Mouse (Mus musculus) v-Abl transformed pro-B cells (cell line): ENCODE results near the gene Prelp.

Source experiments
- in situ Hi-C, 2 experiments: fragments of 400-800 bp; cut with MboI; formaldehyde crosslinking; loops; one replicate each; pipeline ENCODE4 v1.15.1; 2025; ENCODE audit not compliant: unreplicated experiment in 2 of 2

The Prelp gene

DNA sequence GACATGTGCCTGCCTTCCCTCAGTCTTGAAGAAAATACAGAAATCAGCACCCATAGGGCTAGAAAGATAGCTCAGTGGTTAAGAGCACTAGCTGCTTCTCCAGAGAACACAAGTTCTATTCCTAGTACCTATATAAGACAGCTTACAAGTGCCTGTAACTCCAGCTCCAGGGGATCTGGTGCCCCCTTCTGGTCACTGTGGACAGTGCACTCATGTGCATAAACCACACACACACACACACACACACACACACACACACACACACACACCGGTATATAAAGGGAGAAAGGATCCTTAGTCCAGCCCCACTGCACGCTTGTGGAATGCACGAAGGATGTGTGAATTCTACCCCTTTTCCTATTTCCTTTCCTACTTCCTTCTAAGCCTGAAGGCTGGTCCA lies 15.0 kb upstream of the Prelp start:
- in situ Hi-C loops = no loop called here

DNA sequence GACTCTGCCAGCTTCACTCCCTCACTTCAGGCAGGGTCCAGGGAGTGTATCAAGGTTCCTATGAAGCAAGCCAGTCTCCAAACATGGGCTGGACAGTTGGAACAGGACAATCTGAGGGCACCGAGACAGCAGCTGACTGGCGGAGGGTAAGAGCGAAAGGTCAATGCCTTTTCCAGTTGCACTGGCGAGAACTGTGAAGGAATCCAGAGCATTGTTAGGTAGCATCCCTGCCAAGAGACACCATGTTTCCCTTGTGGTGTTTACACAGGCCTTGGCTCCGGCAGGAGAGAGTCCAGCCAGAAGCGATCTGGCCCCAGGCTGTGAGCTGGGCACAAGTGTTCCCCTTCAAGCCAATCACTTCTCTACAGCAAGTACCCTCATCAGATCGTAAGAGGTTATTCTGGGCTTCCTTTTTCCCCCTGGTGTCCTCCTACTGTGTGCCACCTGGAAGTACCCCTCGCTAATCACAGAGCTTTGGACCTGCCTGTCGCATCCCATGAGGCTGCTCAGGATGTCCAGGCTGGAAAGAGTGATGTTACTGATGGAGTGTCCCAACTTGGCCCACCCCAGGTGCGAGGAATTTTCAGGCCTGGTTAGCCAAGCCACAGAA lies 13.2 kb upstream of the Prelp start:
- in situ Hi-C loops = no loop called here

DNA sequence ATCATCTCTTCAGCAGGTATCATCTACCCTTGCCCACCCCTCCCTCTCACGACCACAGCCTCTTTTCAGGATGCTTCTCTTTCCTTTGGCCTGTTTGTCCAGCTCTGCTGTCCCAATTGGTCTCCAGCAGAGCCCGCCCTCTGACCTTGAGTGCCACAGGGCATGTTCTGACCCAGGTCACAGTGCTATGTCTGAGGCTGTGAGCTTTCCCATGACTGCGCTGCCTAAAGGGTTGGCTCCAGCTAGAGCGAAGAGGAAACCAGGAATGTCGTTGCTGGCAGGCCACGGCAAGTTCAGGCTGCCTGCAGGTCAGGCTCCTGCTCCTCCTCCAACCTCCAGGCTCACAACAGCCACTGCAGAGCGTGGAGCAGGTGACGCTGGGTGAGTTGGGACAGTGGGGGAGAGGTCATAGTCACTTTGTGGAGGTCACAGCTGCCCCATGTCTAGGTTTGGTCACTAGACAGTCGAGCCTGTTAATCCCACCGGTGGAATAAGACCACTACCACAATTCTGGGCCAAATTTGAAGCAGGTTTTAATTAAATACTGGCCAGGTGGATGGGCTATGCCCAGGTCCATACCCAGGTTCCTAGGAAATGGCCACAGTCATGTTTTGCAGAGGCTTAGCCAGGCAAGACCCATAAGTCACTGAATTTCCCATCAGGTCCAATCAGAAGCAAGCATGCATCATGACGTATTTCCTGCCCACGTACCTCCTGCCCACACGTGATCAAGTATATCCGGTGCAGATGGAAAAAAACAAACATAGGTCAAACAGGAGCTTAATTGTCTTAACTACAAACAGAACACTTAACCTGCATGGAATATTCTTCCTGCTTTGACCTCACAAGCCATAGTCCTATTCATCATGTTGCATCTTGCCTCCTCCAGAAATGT lies 12.3 kb upstream of the Prelp start:
- in situ Hi-C loops = no loop called here

DNA sequence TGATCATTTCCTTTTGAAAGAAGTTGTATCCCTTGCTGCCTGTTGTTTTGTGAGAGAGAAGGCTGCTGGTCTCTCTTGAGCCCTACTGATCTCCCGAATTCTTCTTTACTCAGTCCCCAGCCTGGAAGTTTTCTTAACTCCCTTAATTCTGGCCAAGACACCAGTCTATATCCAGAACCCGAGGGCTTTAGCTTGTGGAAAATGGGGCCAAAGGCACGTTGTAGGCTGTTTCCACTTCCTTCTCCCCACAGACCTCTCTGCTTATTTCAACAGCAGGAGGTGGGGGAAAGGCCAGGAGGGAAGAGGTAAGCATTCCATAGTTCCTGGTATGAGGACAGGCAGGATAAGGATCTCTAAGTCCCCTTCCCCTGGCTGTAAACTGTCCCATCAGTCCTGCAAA lies 8.8 kb upstream of the Prelp start:
- in situ Hi-C loops = no loop called here

DNA sequence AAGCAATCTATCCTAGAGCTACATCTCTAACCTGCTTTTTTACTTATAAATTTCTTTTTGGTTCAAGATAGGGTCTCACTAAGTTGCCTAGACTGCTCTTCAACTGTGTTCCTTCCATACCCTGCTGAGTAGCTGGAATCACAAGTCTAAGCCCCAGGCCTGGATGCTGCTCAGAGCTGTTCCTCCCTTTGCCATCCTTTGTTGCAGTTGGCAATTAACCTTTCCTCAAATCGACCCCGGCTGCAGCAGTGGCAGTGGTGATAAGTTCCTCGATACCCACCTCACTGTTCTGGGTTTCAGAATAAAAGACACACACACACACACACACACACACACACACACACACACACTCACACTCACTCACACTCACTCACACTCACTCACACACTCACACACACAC lies 4.0 kb upstream of the Prelp start:
- in situ Hi-C loops = no loop called here

DNA sequence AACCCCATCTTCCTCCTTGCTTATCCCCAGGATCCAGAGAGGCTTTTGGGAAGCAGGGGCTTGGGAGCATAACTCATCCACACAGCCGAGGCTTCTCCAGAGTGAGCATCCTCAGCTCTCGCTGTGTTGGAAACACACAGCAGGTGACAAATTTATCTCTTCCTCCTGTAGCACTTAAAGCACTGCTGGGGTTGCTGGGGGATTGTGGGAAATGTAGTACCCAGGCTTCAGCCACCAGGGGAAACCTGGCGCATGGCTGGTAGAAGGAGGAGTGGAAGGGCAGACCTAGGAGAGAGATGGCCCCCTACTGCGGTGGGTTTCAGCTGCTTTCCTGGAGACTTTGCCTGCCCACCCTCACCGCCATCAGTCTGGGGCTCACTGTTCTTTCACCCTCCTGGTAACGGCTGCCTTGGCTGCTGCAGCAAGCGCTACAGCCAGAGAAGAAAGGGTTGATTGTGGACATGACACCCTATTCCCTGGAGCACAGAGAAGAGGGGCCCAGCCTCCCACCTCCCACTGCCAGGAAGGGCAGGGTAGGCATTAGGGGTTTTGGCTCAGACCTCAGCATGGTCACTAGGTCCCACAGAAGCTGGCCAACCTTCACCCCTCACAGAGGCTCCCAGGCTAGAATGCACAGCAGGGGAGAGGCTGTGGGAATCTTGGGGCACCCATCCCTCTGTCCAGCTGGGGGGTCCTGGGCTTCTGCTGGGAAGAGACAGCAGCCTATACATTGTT lies 3.1 kb upstream of the Prelp start:
- in situ Hi-C loops = no loop called here

DNA sequence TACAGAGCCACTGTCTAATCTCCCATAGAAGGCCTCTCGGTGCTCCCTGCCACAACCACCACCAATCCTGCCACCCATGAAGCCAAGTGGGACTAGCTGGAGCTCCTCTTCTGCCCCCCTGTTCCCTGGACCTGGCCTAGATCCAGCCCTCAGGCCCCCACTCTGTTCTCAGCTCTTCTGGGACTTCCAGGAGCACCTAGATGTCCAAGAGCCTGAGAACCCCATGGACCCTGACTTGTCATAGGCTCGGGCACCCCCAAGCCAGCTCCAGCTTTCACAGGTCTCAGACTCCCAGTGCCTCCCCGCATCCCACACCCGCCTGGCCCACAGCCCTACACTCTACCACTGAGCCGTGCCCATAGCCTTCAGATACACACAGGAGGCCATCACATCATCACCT lies 1.9 kb upstream of the Prelp start:
- in situ Hi-C loops = no loop called here

DNA sequence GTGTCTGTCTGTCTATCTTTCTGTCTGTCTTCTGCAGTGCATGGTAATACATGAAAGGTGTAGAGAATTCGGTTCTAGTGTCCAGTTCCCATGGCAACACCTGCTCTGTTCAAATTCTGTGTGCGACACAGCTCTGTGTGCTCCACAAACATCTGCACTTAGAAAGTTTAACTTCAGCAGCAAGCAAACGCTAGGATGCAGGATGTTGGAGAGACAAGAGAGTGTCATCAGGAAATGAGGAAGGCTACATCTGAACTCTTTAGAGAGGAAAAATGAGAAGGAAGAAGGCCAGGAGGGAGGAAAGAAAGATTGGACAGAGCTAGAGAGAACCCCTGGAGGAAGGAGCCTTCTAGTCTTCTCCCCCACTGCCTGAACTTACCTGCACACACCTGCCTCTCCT lies 338 bp downstream of the Prelp start:
- in situ Hi-C loops = no loop called here

DNA sequence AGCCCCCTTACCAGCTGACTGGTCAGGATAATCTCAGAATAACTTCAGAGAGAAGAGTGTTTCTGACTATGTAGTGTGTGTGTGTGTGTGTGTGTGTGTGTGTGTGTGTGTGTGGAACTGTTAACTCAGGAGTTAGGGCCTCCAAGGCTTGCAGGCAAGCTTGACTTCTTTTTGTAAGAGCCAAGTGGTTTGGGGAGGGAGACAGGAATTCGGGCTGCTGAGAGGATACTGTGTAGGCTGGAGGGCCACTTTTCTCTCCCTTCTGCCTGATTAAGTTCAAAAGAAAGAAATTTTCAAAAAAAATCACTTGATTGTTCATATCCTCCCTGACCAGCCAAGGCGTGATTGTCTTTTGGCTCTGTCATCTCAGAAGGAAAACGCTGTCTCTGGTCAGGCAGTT lies 813 bp downstream of the Prelp start:
- in situ Hi-C loops = no loop called here

DNA sequence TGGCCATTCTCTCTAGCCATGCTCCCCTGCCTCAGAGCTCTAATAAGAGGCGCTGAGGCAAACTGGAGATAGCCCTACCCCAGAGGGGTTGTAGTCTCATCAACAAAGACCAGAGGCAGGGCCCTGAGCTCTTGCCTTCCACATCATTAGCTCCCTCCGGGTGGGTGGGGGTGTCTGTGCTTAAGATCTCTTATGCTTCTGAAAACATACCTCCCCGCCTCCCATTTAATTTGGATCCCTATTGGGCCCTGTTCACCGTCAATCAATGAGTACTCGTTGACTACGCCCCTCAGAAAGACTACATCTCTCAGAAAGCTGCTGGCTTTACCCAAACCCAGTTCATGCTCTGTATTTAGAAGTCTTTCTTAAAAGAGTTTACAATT lies 3.1 kb downstream of the Prelp start:
- in situ Hi-C loops = no loop called here

DNA sequence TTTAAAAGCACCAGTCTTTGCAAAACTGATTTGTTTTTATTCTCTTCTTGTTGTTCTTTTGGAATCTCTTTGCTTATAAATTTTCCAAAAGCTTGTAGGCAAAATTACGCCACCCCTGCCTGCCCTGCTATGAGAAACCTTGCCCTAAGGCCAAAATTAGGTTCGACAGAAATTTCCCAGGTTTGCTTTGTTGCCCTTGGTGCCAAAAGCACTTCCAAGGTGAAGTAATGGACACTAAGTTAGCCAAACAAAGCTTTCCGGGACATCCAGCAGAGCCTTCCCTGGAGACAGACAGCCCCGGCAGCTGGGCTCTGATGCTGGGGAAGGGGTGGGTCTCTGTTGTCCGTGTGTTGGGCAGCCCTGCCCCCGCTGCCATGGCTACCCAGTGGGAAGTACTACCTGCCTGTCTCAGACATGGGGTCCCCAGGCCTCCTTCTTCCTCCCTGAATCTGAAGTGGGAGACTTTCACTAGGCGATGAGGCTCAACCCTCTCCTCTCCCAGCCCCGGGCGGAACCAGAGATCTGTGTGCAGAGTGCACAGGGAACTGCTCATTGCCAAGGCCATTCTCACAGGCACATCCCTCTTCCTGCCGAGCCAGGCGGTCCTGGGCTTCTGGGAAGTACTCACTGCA lies 3.6 kb downstream of the Prelp start:
- in situ Hi-C loops = no loop called here

DNA sequence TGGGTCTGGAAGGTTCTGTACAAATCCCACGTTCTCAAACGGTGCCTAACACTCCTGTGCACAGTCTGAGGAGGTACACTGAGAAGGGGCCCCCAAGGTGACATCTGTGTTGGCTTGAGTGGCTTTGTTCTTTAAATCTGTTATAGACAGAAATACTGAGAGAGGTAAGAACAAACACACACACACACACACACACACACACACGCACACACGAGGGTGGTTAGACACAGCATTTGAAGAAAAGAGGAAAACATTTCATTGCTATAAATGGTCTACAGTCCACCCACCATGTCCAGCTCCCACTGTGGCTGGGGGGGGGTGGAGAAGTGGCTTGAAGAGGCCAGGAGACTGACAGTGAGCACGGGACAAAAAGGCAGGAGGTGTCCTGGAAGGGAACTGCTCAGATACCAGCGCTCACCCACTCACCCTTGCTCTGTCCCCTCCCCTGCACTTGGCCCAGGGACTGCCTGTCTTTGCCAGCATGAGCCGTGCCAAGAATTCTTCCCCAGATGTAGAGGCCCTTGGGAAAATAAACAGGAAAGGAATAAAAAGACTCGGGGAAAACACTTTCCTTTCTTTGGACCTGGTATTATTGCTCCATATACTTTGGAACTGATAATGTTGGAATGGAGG lies 5.4 kb downstream of the Prelp start:
- in situ Hi-C loops = no loop called here

DNA sequence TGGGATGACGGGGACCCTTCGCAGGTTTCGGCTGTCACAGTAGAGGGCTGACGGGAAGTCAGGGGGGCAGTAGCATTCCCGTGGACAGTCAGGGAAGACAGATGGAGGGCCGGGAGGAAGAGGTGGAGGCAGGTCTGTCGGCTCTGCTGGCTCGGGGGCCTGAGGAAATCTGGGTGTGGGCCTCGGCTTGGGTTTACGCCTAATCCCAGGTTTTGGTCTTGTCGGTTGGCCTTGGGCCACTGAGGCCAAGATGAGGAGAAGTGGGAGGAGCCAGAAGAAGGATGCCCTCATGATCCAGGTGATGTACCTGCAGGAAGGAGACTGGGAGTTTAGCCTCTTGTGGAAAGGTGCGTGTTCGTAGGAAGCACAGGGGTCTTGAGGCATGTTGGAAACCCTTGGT lies 6.1 kb downstream of the Prelp start:
- in situ Hi-C loops = no loop called here

DNA sequence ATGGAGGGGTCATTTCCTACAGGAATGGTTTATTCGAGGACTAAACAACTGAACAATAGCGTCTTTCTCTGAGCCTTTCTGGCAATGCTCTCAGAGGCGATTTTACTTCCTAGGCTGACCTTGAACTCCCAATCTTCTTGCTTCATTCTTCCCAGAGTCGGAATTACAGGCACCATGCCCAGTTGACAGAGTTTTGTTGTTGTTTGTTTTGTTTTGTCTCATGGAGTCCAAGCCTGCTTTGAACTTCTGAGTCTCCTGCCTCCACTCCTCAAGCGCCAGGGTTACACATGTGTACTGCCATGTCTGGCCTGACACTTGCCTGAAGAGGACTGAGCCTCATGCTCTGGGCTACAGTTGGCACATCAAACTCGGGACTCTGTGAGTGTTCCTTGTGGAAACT lies 8.2 kb downstream of the Prelp start:
- in situ Hi-C loops = loop anchor here (5.0 kb wide), 2 partner anchors 134 to 209 kb away; no protein-coding TSS in a partner anchor

DNA sequence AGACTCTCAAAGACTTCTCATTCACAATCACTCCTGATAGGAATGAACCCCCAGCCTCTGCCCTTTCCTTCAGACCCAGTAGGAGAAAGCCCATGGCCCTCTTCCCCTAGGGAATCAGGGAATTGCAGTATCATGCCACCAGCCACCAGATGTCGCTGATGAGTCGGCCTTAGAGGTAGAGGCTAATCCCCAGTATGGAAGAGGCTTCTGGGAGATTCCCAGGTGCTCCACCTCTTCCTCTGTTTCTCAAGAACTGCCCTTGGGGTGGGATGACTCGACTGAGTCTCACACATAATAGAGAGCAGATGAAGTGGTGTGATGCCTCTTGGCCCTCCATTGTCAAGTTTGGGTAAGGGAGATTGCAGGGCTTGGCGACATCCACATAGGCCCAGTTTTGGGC lies 9.8 kb downstream of the Prelp start:
- in situ Hi-C loops = loop anchor here (5.0 kb wide), 2 partner anchors 136 to 211 kb away; no protein-coding TSS in a partner anchor

DNA sequence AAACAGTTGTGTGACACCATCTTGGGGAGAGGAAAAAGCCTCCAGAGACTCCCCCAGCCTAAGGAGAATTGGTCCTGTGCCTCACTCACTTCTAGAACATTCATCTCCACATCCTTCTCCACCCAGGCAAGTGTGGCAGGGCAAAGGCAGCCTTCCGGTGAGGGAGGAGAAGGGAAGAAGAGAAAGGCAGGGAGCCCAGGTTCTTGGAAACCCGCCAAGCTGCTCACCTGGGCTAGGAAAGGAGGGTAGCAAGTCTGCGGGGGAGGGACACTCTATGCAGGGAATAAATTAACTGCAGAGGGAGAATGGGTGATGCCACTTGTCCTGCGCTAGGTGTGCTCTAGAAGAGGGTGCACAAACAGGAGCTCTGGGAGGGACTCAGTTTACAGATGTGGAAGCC lies 10.2 kb downstream of the Prelp start:
- in situ Hi-C loops = loop anchor here (5.0 kb wide), 2 partner anchors 136 to 211 kb away; no protein-coding TSS in a partner anchor

DNA sequence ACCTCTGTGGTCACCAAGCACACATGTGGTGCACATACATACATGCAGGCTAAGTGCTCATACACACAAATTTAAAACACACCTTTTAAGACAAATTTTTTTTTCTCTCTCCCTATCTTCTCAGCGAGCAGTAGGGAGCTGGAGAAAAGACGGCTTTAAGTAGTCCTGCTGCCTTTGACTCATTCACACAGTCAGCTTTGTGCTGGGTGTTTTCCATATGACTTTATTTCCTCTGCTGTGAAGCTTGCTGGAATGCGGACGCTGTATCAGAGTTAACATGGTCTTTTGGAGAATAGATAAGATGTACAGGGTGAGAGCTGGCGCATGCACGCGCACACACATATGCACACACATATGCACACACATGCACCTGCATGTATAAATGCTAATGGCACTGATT lies 11.1 kb downstream of the Prelp start:
- in situ Hi-C loops = loop anchor here (5.0 kb wide), 2 partner anchors 137 to 212 kb away; no protein-coding TSS in a partner anchor

DNA sequence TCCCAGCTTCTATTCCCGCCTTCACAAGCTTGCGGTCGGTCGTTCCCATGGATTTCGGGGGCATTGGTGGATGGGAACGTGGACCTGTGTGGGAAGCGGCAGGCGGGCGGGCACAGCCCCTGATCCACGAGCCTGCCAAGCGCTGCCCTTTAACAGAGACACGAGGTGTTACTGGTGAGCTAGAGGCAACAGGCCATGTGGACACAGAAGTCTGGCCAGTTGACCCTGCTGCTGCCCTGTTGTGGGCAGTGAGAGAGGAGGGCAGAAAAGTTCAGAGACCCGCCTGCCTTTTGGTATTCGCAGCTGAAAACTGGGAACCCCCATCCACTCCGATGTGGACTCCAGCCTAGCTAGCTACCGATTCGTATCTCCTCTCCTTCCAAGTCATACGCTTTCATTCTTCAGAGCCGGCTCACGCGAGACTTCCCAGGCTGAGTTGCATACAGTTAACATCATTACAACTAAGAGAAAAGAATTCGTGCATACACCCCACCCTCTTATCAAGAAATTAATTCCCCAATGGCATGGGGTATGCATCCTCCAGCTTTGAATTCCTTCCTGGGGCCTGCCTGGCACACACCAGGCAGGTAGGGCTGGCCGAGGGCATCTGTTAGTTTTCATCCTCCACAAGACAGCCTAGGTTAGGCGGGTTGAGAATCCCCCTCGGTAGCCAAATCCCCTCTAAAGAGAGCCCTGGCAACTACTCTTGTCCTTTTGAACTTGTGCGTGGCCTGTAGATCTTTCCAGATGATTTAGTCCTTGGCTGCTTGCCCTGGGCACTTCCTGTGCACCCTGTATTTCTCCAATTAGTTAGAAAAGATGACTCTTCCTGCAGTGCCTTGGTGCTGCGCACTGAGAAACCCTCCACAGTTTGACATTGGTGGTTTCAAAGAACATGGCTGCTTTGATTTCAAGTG lies 12.3 kb downstream of the Prelp start:
- in situ Hi-C loops = loop anchor here in 1 of 2 experiments (10.0 kb wide), 1 partner anchor 594 kb away; no protein-coding TSS in a partner anchor

DNA sequence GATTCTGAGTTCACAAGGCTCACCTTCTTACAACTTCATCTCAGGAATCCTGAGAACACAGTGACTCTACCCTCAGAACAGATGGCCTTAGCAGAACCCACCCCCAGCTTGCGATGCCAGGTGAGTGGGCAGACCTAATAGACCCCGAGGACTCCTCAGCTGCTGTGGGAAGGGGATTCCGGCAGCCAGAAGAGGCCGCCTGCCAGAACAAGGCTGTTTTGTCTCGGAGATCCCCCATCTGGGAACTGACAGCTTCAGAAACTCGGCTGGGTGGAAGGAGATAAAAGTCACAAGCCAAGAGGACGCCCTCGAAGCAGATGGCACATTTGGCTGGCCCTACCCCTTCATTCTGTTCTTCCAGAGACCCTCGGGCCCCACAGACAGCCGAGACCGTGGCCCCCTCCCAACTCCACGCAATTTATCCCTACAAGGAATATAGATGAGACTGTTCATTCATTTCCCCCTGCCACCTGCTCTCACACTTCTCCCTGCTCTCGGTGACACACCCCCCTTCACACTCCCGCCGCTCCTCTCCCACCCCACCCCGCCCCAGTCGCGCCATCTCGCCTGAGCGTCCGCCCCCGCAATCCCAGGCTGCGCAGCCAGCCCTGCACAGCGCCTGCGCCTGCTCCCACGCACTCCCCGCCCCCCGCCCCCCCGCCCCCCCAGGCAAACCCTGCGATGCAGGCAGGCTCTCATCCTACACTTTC lies 13.1 kb downstream of the Prelp start, which contains the start of gene Optc:
Optc (minus strand) TSS at position 51 of the 710 bp plus-strand sequence.
- in situ Hi-C loops = loop anchor here in 1 of 2 experiments (10.0 kb wide), 1 partner anchor 593 kb away; no protein-coding TSS in a partner anchor
